Mouse (Mus musculus) T-helper 17 cell (primary cell): ENCODE data around the gene Cdk11b.
"Not testable (repeated sequence)": the region's sequence is repeated elsewhere in the genome, so short reads cannot be mapped to it uniquely, and the experiment has no call there.

Source experiments
- in situ Hi-C, 2 experiments: fragments of 300-600 bp; cut with MboI, MseI; formaldehyde crosslinking; loops; 1 replicate in 1 of 2; 2 replicates in 1 of 2; pipeline ENCODE4 v1.15.1; 2025; ENCODE audit warnings: high pct_unique_total_duplicates in 2 of 2

Cdk11b gene

GRCm38 (mm10) chr4:155658961-155659360 lies 34.3 kb downstream of the Cdk11b start:
- in situ Hi-C loops, result loop anchor here in 1 of 2 experiments (5.0 kb wide), 1 partner anchor 33 kb away; the partner anchor contains the start of gene Fndc10

GRCm38 (mm10) chr4:155660641-155661040 lies 36.0 kb downstream of the Cdk11b start:
- in situ Hi-C loops, result no loop called here

GRCm38 (mm10) chr4:155666903-155667302 lies 42.2 kb downstream of the Cdk11b start:
- in situ Hi-C loops, result no loop called here

- in situ Hi-C loops, result no loop called here
Observed at GRCm38 (mm10) chr4:155668689-155669597, 44.3 kb downstream of the Cdk11b start, which contains the start of gene Mib2. TSS of gene Mib2 (minus strand) at chr4:155669198.

- in situ Hi-C loops, result no loop called here
Observed at GRCm38 (mm10) chr4:155669598-155670075, 45.0 kb downstream of the Cdk11b start.

GRCm38 (mm10) chr4:155670236-155670635 lies 45.6 kb downstream of the Cdk11b start:
- in situ Hi-C loops, result not testable (repeated sequence)

- in situ Hi-C loops, result no loop called here
Observed at GRCm38 (mm10) chr4:155672082-155672481, 47.4 kb downstream of the Cdk11b start.

- in situ Hi-C loops, result no loop called here
Observed at GRCm38 (mm10) chr4:155675991-155676390, 51.3 kb downstream of the Cdk11b start.

GRCm38 (mm10) chr4:155683670-155684277 lies 59.1 kb downstream of the Cdk11b start:
- in situ Hi-C loops, result not testable (repeated sequence)

GRCm38 (mm10) chr4:155687764-155688163 lies 63.1 kb downstream of the Cdk11b start:
- in situ Hi-C loops, result not testable (repeated sequence)

- in situ Hi-C loops, result loop anchor here in 1 of 2 experiments (5.0 kb wide), 1 partner anchor 33 kb away; no protein-coding TSS in a partner anchor
Observed at GRCm38 (mm10) chr4:155690571-155691375, 66.1 kb downstream of the Cdk11b start.

- in situ Hi-C loops, result loop anchor here in 1 of 2 experiments (5.0 kb wide), 1 partner anchor 35 kb away; no protein-coding TSS in a partner anchor
Observed at GRCm38 (mm10) chr4:155692421-155692820, 67.8 kb downstream of the Cdk11b start.

- in situ Hi-C loops, result loop anchor here in 1 of 2 experiments (5.0 kb wide), 1 partner anchor 37 kb away; no protein-coding TSS in a partner anchor
Observed at GRCm38 (mm10) chr4:155694111-155694481, 69.4 kb downstream of the Cdk11b start, which contains the start of gene Fndc10. TSS of gene Fndc10 (plus strand) at chr4:155694342.

- in situ Hi-C loops, result loop anchor here (5.0 kb wide), 3 partner anchors 37 to 327 kb away; no protein-coding TSS in a partner anchor
Observed at GRCm38 (mm10) chr4:155694482-155695401, 70.1 kb downstream of the Cdk11b start.

GRCm38 (mm10) chr4:155695531-155696062 lies 70.9 kb downstream of the Cdk11b start:
- in situ Hi-C loops, result loop anchor here (5.0 kb wide), 2 partner anchors 208 to 328 kb away; no protein-coding TSS in a partner anchor

- in situ Hi-C loops, result loop anchor here (5.0 kb wide), 2 partner anchors 209 to 329 kb away; no protein-coding TSS in a partner anchor
Observed at GRCm38 (mm10) chr4:155696261-155697255, 71.9 kb downstream of the Cdk11b start.
